In genomic region chr6:119177101-119177500, GRCm38 (mm10) we compare ENCODE assay signal across 14 mouse cellular contexts. TPM values are rescaled to one million over a fixed set of nuclear protein-coding genes. Genes with fewer than 3 reads are reported as not detected.
DNase-seq lines count a peak whose midpoint lies in the region; ATAC-seq and TF ChIP-seq lines count a peak whose summit lies in the region.
"Had no signal": no experiment of that assay in that cellular context is flagged by ENCODE, and none has a peak within 500 bp of the region (broad histone marks: within the 10 kb centered on the region; RNA-seq: fewer than 3 reads in every experiment).

No protein-coding gene starts in this region.

- peak overlapping the region; percentile 44; the same call in 1 of the 2 replicates for H3K27ac ChIP-seq in heart, embryonic 10.5 days
- no peak overlapping the region for H3K27ac ChIP-seq in kidney, postnatal 0 days
- no peak overlapping the region for H3K27ac ChIP-seq in kidney, embryonic 16.5 days (ENCODE audit: low read length)
- peak overlapping the region; percentile 90 for H3K27ac ChIP-seq in heart, postnatal 0 days (ENCODE audit: low read depth)
- H3K27ac ChIP-seq in midbrain, embryonic 16.5 days (ENCODE audit: low read length): no peak overlapping the region
- H3K27ac ChIP-seq: embryonic facial prominence, embryonic 15.5 days had no signal

- no peaks in the 10 kb centered on the region for H3K9me3 ChIP-seq in heart, embryonic 10.5 days
- no peaks in the 10 kb centered on the region for H3K9me3 ChIP-seq in kidney, postnatal 0 days (replicated peaks; ENCODE audit: low read length)
- no peaks in the 10 kb centered on the region for H3K9me3 ChIP-seq in kidney, embryonic 16.5 days (ENCODE audit: low read length)
- no peaks in the 10 kb centered on the region for H3K9me3 ChIP-seq in heart, postnatal 0 days (replicated peaks; ENCODE audit: control insufficient read depth, low read length)
- H3K9me3 ChIP-seq in midbrain, embryonic 16.5 days (replicated peaks; ENCODE audit: control insufficient read depth, low read length, poor library complexity, severe bottlenecking): no peaks in the 10 kb centered on the region
- H3K9me3 ChIP-seq: embryonic facial prominence, embryonic 15.5 days had no signal

- no peak overlapping the region for H3K4me3 ChIP-seq in heart, embryonic 10.5 days
- no peak overlapping the region for H3K4me3 ChIP-seq in kidney, postnatal 0 days (replicated peaks; ENCODE audit: low read depth, low read length)
- no peak overlapping the region for H3K4me3 ChIP-seq in kidney, embryonic 16.5 days (ENCODE audit: low read length)
- H3K4me3 ChIP-seq in heart, postnatal 0 days (ENCODE audit: low read depth, low read length): 0 out of 2 replicates have a peak overlapping the region, but pooled peaks have one; percentile 4
- no peak overlapping the region for H3K4me3 ChIP-seq in midbrain, embryonic 16.5 days (ENCODE audit: low read depth, low read length)

- H3K9ac ChIP-seq in kidney, postnatal 0 days (ENCODE audit: low read depth, low read length): no peak overlapping the region
- no peak overlapping the region for H3K9ac ChIP-seq in kidney, embryonic 16.5 days (replicated peaks; ENCODE audit: low read length)
- peak overlapping the region; percentile 79; the same call in 1 of the 2 replicates for H3K9ac ChIP-seq in heart, postnatal 0 days (replicated peaks; ENCODE audit: low read depth, low read length)
- H3K9ac ChIP-seq in midbrain, embryonic 16.5 days (ENCODE audit: low read depth, low read length): 0 out of 2 replicates have a peak overlapping the region, but pooled peaks have one; percentile 41
- H3K9ac ChIP-seq: embryonic facial prominence, embryonic 15.5 days had no signal

- 20% methylated on average over 8 of the region's 8 CpGs for WGBS in heart, embryonic 10.5 days
- WGBS in kidney, postnatal 0 days: 39% methylated on average over 8 of the region's 8 CpGs
- 36% methylated on average over 8 of the region's 8 CpGs for WGBS in kidney, embryonic 16.5 days
- 10% methylated on average over 8 of the region's 8 CpGs for WGBS in heart, postnatal 0 days
- 47% methylated on average over 8 of the region's 8 CpGs for WGBS in midbrain, embryonic 16.5 days

- H3K36me3 ChIP-seq in heart, embryonic 10.5 days: no peaks in the 10 kb centered on the region
- no peaks in the 10 kb centered on the region for H3K36me3 ChIP-seq in kidney, postnatal 0 days (ENCODE audit: insufficient read depth, low read length)
- no peaks in the 10 kb centered on the region for H3K36me3 ChIP-seq in kidney, embryonic 16.5 days (ENCODE audit: insufficient read depth, low read length)
- no peaks in the 10 kb centered on the region for H3K36me3 ChIP-seq in heart, postnatal 0 days (replicated peaks; ENCODE audit: control insufficient read depth, insufficient read depth, low read length)
- no peaks in the 10 kb centered on the region for H3K36me3 ChIP-seq in midbrain, embryonic 16.5 days (ENCODE audit: control insufficient read depth, insufficient read depth, low read length)
- H3K36me3 ChIP-seq: embryonic facial prominence, embryonic 15.5 days had no signal

- TF ChIP-seq CTCF in kidney, postnatal 0 days (IDR thresholded peaks at IDR 0.05; ENCODE audit: low read depth): no peak
- no peak for TF ChIP-seq CTCF in heart, postnatal 0 days (IDR thresholded peaks at IDR 0.05; ENCODE audit: low read depth)

- H3K4me2 ChIP-seq in kidney, postnatal 0 days (ENCODE audit: low read length): no peak overlapping the region
- H3K4me2 ChIP-seq in kidney, embryonic 16.5 days (replicated peaks; ENCODE audit: low read depth, low read length): no peak overlapping the region
- H3K4me2 ChIP-seq in heart, postnatal 0 days (ENCODE audit: low read depth, low read length): peak overlapping the region; percentile 77
- H3K4me2 ChIP-seq in midbrain, embryonic 16.5 days (ENCODE audit: low read length): peak overlapping the region; percentile 28; the same call in 1 of the 2 replicates
- H3K4me2 ChIP-seq: embryonic facial prominence, embryonic 15.5 days had no signal

- no peak for ATAC-seq in kidney, postnatal 0 days (replicated peaks; ENCODE audit: low FRiP score, low read depth)
- ATAC-seq in kidney, embryonic 16.5 days (ENCODE audit: low FRiP score, low TSS enrichment): no peak
- ATAC-seq in heart, postnatal 0 days (ENCODE audit: insufficient read depth, low read depth): no peak
- ATAC-seq in midbrain, embryonic 16.5 days: no peak
- ATAC-seq: Patski had no signal

- H3K27me3 ChIP-seq in heart, embryonic 10.5 days (ENCODE audit: insufficient read depth, poor library complexity, severe bottlenecking): no peaks in the 10 kb centered on the region
- H3K27me3 ChIP-seq in kidney, postnatal 0 days (ENCODE audit: insufficient read depth, low read length): no peaks in the 10 kb centered on the region
- H3K27me3 ChIP-seq in kidney, embryonic 16.5 days (ENCODE audit: insufficient read depth, low read length): no peaks in the 10 kb centered on the region
- H3K27me3 ChIP-seq in heart, postnatal 0 days (ENCODE audit: control insufficient read depth, insufficient read depth, low read length): no peaks in the 10 kb centered on the region
- no peaks in the 10 kb centered on the region for H3K27me3 ChIP-seq in midbrain, embryonic 16.5 days (ENCODE audit: control insufficient read depth, insufficient read depth, low read depth, low read length)
- H3K27me3 ChIP-seq: embryonic facial prominence, embryonic 15.5 days; Patski had no signal

- no peak for TF ChIP-seq EP300 in heart, postnatal 0 days (IDR thresholded peaks at IDR 0.05; ENCODE audit: low read depth)

- H3K4me1 ChIP-seq in heart, embryonic 10.5 days: peaks cover 71% of the 10 kb centered on the region
- H3K4me1 ChIP-seq in kidney, postnatal 0 days (replicated peaks; ENCODE audit: insufficient read depth, low read length): 0 out of 2 replicates have a peak, but pooled peaks cover 2% of the 10 kb centered on the region
- peaks cover 10% of the 10 kb centered on the region; the same call in 1 of the 2 replicates for H3K4me1 ChIP-seq in kidney, embryonic 16.5 days (ENCODE audit: insufficient read depth, low read length)
- peaks cover 53% of the 10 kb centered on the region for H3K4me1 ChIP-seq in heart, postnatal 0 days (ENCODE audit: control insufficient read depth, insufficient read depth)
- peaks cover 24% of the 10 kb centered on the region for H3K4me1 ChIP-seq in midbrain, embryonic 16.5 days (ENCODE audit: control insufficient read depth, insufficient read depth, low read length)

- no peak for DNase-seq in heart, embryonic 10.5 days (ENCODE audit: low spot score)
- DNase-seq in heart, adult 18-20 months: no peak
- DNase-seq in kidney, postnatal 0 days (ENCODE audit: low spot score): peak; percentile 28
- DNase-seq in heart, postnatal 0 days (ENCODE audit: low spot score): no peak
- DNase-seq in cerebellum, postnatal 10 days: no peak
- DNase-seq: cerebellum, adult 18-20 months; lung, postnatal 36 days; thymus, postnatal 36 days had no signal

RNA-seq across cellular contexts. Expression of gene Dcp1b, which starts 2.0 kb away (rescaled TPM):
- 8.1 and 10.4 TPM in 2 replicates for polyA plus RNA-seq in heart, embryonic 10.5 days (2016; fragmentation: Nextera tagmentation; extraction: Ambion mirVana)
- total RNA-seq in heart, adult 18-20 months (2021): 1 to 10 TPM in 1 of 2 experiments, under 1 TPM in 1; 0.92 to 3.0 TPM
- polyA plus RNA-seq in kidney, postnatal 0 days (2015; fragmentation: Nextera tagmentation; extraction: Ambion mirVana): 9.4 and 9.8 TPM in 2 replicates
- 8.8 and 9.5 TPM in 2 replicates for polyA plus RNA-seq in kidney, embryonic 16.5 days (2015; fragmentation: Nextera tagmentation; extraction: Ambion mirVana)
- 8.8 and 12.4 TPM in 2 replicates for total RNA-seq in heart, postnatal 0 days (2014; rRNA removed; ENCODE audit: low replicate concordance)
- 9.9 and 11.4 TPM in 2 replicates for polyA plus RNA-seq in heart, postnatal 0 days (2015; fragmentation: Nextera tagmentation; extraction: Ambion mirVana)
- 13.4 and 13.8 TPM in 2 replicates for polyA plus RNA-seq in midbrain, embryonic 16.5 days (2015; fragmentation: Nextera tagmentation; extraction: Ambion mirVana)

RNA-seq across cellular contexts. Expression of gene Cacna1c, which starts 19.1 kb away (rescaled TPM):
- 31.3 and 57.0 TPM in 2 replicates for polyA plus RNA-seq in heart, embryonic 10.5 days (2016; fragmentation: Nextera tagmentation; extraction: Ambion mirVana)
- 100 to 1,000 TPM; 201 to 225 TPM for total RNA-seq in heart, adult 18-20 months (2021)
- polyA plus RNA-seq in kidney, postnatal 0 days (2015; fragmentation: Nextera tagmentation; extraction: Ambion mirVana): 1.1 and 1.3 TPM in 2 replicates
- 1.4 and 2.6 TPM in 2 replicates for polyA plus RNA-seq in kidney, embryonic 16.5 days (2015; fragmentation: Nextera tagmentation; extraction: Ambion mirVana)
- 120 and 159 TPM in 2 replicates for total RNA-seq in heart, postnatal 0 days (2014; rRNA removed; ENCODE audit: low replicate concordance)
- polyA plus RNA-seq in heart, postnatal 0 days (2015; fragmentation: Nextera tagmentation; extraction: Ambion mirVana): 46.5 and 51.3 TPM in 2 replicates
- polyA plus RNA-seq in midbrain, embryonic 16.5 days (2015; fragmentation: Nextera tagmentation; extraction: Ambion mirVana): 8.1 and 8.3 TPM in 2 replicates

RNA-seq across cellular contexts. Expression of gene Cacna2d4, which starts 59.2 kb away (rescaled TPM):
- not detected in 2 replicates for polyA plus RNA-seq in heart, embryonic 10.5 days (2016; fragmentation: Nextera tagmentation; extraction: Ambion mirVana)
- total RNA-seq in heart, adult 18-20 months (2021): not detected
- not detected in 2 replicates for polyA plus RNA-seq in kidney, postnatal 0 days (2015; fragmentation: Nextera tagmentation; extraction: Ambion mirVana)
- 0.14 TPM in 1 of 2 replicates, not detected in the other for polyA plus RNA-seq in kidney, embryonic 16.5 days (2015; fragmentation: Nextera tagmentation; extraction: Ambion mirVana)
- total RNA-seq in heart, postnatal 0 days (2014; rRNA removed; ENCODE audit: low replicate concordance): not detected in 2 replicates
- not detected in 2 replicates for polyA plus RNA-seq in heart, postnatal 0 days (2015; fragmentation: Nextera tagmentation; extraction: Ambion mirVana)
- 0.47 and 0.63 TPM in 2 replicates for polyA plus RNA-seq in midbrain, embryonic 16.5 days (2015; fragmentation: Nextera tagmentation; extraction: Ambion mirVana)
- total RNA-seq: adrenal gland, postnatal 36 days had no signal
- polyA plus RNA-seq: liver, embryonic 11.5 days had no signal

Comparison
In these comparisons a context has a peak if more than half of its experiments do, and no peak if none do; other contexts are left out.
1. H3K27ac ChIP-seq: peak in heart, embryonic 10.5 days (single experiment) and heart, postnatal 0 days (single experiment); none in kidney, postnatal 0 days (single experiment), kidney, embryonic 16.5 days (single experiment) and midbrain, embryonic 16.5 days (single experiment).
2. H3K4me2 ChIP-seq: peak in heart, postnatal 0 days (single experiment) and midbrain, embryonic 16.5 days (single experiment); none in kidney, postnatal 0 days (single experiment) and kidney, embryonic 16.5 days (single experiment).
3. H3K9ac ChIP-seq: peak in heart, postnatal 0 days (single experiment) and midbrain, embryonic 16.5 days (single experiment); none in kidney, postnatal 0 days (single experiment) and kidney, embryonic 16.5 days (single experiment).